7 mouse cellular contexts compared by ENCODE assay signal in genomic region chr1:156940142-156940522, GRCm38 (mm10). TPM values are rescaled to one million over a fixed set of nuclear protein-coding genes. Genes with fewer than 3 reads are reported as not detected.
DNase-seq lines count a peak whose midpoint lies in the region; ATAC-seq and TF ChIP-seq lines count a peak whose summit lies in the region.

No protein-coding gene starts in this region.

- TF ChIP-seq CTCF in lung, postnatal 0 days (IDR thresholded peaks at IDR 0.05) = no peak

- WGBS in lung, postnatal 0 days = 8% methylated on average over 8 of the region's 8 CpGs
- WGBS in forebrain, embryonic 12.5 days = 4% methylated on average over 8 of the region's 8 CpGs
- WGBS in liver, embryonic 11.5 days = 3% methylated on average over 8 of the region's 8 CpGs
- 8% methylated on average over 8 of the region's 8 CpGs for WGBS in stomach, embryonic 16.5 days

- H3K4me2 ChIP-seq in lung, postnatal 0 days (replicated peaks; ENCODE audit: low read depth, low read length) = peak overlapping the region; percentile 95
- H3K4me2 ChIP-seq in forebrain, embryonic 12.5 days = peak overlapping the region; percentile 66
- H3K4me2 ChIP-seq in liver, embryonic 11.5 days = peak overlapping the region; percentile 96
- peak overlapping the region; percentile 91 for H3K4me2 ChIP-seq in stomach, embryonic 16.5 days (ENCODE audit: low read depth, low read length)

- H3K27ac ChIP-seq in lung, postnatal 0 days (ENCODE audit: low read length) = no peak overlapping the region
- peak overlapping the region; percentile 97 for H3K27ac ChIP-seq in forebrain, embryonic 12.5 days
- peak overlapping the region; percentile 92; the same call in 1 of the 2 replicates for H3K27ac ChIP-seq in liver, embryonic 11.5 days (ENCODE audit: low read depth, low read length)
- H3K27ac ChIP-seq in stomach, embryonic 16.5 days (ENCODE audit: low read length) = peak overlapping the region; percentile 86

- no peak for ATAC-seq in lung, postnatal 0 days
- no peak for ATAC-seq in forebrain, embryonic 12.5 days (ENCODE audit: low FRiP score)
- no peak for ATAC-seq in liver, embryonic 11.5 days (replicated peaks; ENCODE audit: low FRiP score)
- ATAC-seq in stomach, embryonic 16.5 days (ENCODE audit: insufficient read depth, low FRiP score) = no peak

- peak overlapping the region; percentile 96 for H3K4me3 ChIP-seq in lung, postnatal 0 days (ENCODE audit: low read depth, low read length)
- H3K4me3 ChIP-seq in forebrain, embryonic 12.5 days (replicated peaks) = peak overlapping the region; percentile 96
- peak overlapping the region; percentile 96 for H3K4me3 ChIP-seq in liver, embryonic 11.5 days (ENCODE audit: low read depth, low read length)
- H3K4me3 ChIP-seq in stomach, embryonic 16.5 days (replicated peaks; ENCODE audit: low read length) = peak overlapping the region; percentile 89

- H3K4me1 ChIP-seq in lung, postnatal 0 days (ENCODE audit: insufficient read depth, low read depth, low read length) = no peaks in the 10 kb centered on the region; the same call in 1 of the 2 replicates
- peaks cover 22% of the 10 kb centered on the region for H3K4me1 ChIP-seq in forebrain, embryonic 12.5 days
- peaks cover 28% of the 10 kb centered on the region for H3K4me1 ChIP-seq in liver, embryonic 11.5 days (replicated peaks; ENCODE audit: control insufficient read depth, insufficient read depth, low read length)
- H3K4me1 ChIP-seq in stomach, embryonic 16.5 days (ENCODE audit: control insufficient read depth, insufficient read depth, low read length) = peaks cover 5% of the 10 kb centered on the region; the same call in 1 of the 2 replicates

- H3K9me3 ChIP-seq in lung, postnatal 0 days (ENCODE audit: low read length) = no peaks in the 10 kb centered on the region
- H3K9me3 ChIP-seq in forebrain, embryonic 12.5 days = no peaks in the 10 kb centered on the region
- H3K9me3 ChIP-seq in liver, embryonic 11.5 days (ENCODE audit: control insufficient read depth, low read length) = no peaks in the 10 kb centered on the region
- no peaks in the 10 kb centered on the region for H3K9me3 ChIP-seq in stomach, embryonic 16.5 days (replicated peaks; ENCODE audit: control insufficient read depth, low read length)

- H3K27me3 ChIP-seq in lung, postnatal 0 days (replicated peaks; ENCODE audit: insufficient read depth, low read length) = no peaks in the 10 kb centered on the region
- H3K27me3 ChIP-seq in forebrain, embryonic 12.5 days = no peaks in the 10 kb centered on the region
- no peaks in the 10 kb centered on the region for H3K27me3 ChIP-seq in liver, embryonic 11.5 days (replicated peaks; ENCODE audit: control insufficient read depth, insufficient read depth, low read length)
- H3K27me3 ChIP-seq in stomach, embryonic 16.5 days (ENCODE audit: control insufficient read depth, insufficient read depth, low read length) = no peaks in the 10 kb centered on the region

- DNase-seq in lung, postnatal 0 days (ENCODE audit: low spot score) = no peak
- no peak for DNase-seq in lung, postnatal 14 days
- no peak for DNase-seq in liver, embryonic 11.5 days (ENCODE audit: low spot score)
- no peak for DNase-seq in retina, postnatal 1 day
- DNase-seq in frontal cortex, postnatal 14 days (ENCODE audit: low spot score in 2 of 2) = no peak

- no peaks in the 10 kb centered on the region for H3K36me3 ChIP-seq in lung, postnatal 0 days (ENCODE audit: insufficient read depth, low read length)
- H3K36me3 ChIP-seq in forebrain, embryonic 12.5 days (replicated peaks) = no peaks in the 10 kb centered on the region
- no peaks in the 10 kb centered on the region for H3K36me3 ChIP-seq in liver, embryonic 11.5 days (ENCODE audit: control insufficient read depth, insufficient read depth, low read length)
- H3K36me3 ChIP-seq in stomach, embryonic 16.5 days (ENCODE audit: control insufficient read depth, insufficient read depth, low read length) = no peaks in the 10 kb centered on the region

- no peak for TF ChIP-seq EP300 in lung, postnatal 0 days (IDR thresholded peaks at IDR 0.05)

- H3K9ac ChIP-seq in lung, postnatal 0 days (replicated peaks; ENCODE audit: low read depth) = no peak overlapping the region
- H3K9ac ChIP-seq in forebrain, embryonic 12.5 days = peak overlapping the region; percentile 94
- H3K9ac ChIP-seq in liver, embryonic 11.5 days (ENCODE audit: low read depth, low read length) = peak overlapping the region; percentile 91
- H3K9ac ChIP-seq in stomach, embryonic 16.5 days (ENCODE audit: low read length) = peak overlapping the region; percentile 90

RNA-seq across cellular contexts. Expression of gene Ralgps2, which starts 0.7 kb away (rescaled TPM):
- polyA plus RNA-seq in lung, postnatal 0 days (2015; fragmentation: Nextera tagmentation; extraction: Ambion mirVana) = 38.3 and 42.5 TPM in 2 replicates
- polyA plus RNA-seq in forebrain, embryonic 12.5 days (2016; fragmentation: Nextera tagmentation; extraction: Ambion mirVana) = 109 and 111 TPM in 2 replicates
- polyA plus RNA-seq in liver, embryonic 11.5 days (2014; fragmentation: Nextera tagmentation; extraction: Ambion mirVana) = 33.6 and 38.6 TPM in 2 replicates
- 54.5 and 57.1 TPM in 2 replicates for polyA plus RNA-seq in stomach, embryonic 16.5 days (2015; fragmentation: Nextera tagmentation; extraction: Ambion mirVana)
